Mouse (Mus musculus): ENCODE data around the gene Lingo2. TPM values are rescaled to one million over a fixed set of nuclear protein-coding genes. Genes with fewer than 3 reads are reported as not detected.
A peak's percentile ranks its signal among the peaks of the same experiment; 100 is the strongest.

Lingo2 gene
- total RNA-seq, 2 experiments from 2014 or later, result not detected

- no peak for ATAC-seq (ENCODE audit: poor library complexity, severe bottlenecking)
Measured at GRCm38 (mm10) chr4:36566544-36566943, 385.0 kb downstream of the Lingo2 start.

DNA sequence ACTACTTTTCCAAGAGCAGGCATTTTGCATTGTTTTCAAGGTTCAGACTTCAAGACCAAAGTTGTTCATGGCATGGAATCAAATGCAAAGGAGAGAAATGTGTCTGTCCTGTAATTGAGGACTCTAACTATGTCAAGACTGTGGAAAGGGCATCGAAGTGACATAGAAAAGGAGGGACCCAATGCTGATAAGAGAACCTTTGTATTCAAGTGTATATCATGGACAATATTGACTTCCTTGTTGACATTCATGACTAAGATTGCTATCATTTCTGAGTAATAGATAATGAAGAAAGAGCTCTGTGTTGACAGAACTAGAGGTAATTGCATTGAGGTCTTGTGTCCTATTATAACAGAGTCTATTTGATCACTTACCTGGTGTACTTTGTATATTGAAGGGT, 390.6 kb downstream of the Lingo2 start:
- no peak for ATAC-seq (ENCODE audit: poor library complexity, severe bottlenecking)

DNA sequence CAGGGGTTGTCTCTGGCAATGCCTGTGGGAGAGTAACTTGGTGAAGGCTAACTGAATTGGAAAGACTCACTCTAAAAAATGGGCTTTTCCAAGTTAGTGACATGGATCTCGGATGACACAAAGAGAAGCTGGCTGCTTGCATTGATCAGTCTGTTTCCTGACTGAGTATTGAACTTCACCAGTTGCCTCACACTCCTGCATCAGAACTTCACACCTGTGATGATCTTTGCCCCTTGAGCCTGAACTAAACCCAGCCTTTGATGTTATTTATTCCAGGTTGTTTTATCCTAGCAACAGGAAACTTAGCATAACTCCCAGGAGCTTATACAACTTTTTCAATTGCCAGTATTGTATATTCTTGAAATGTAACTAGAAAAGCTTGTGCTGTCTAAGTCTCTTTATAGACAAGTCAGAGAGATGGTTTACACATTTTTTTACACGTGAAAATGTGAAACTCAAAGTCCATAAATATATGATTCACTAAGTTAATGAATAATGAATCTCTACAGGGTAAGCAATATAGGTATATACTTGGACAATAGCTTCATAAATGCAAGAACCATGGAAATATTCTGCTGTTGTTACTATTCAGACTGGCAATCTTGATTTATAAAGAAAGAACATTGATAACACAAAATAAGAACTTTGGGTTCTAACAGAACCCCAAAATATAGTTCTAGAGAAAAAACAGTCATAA, 410.7 kb downstream of the Lingo2 start:
- ATAC-seq (ENCODE audit: poor library complexity, severe bottlenecking), result no peak

DNA sequence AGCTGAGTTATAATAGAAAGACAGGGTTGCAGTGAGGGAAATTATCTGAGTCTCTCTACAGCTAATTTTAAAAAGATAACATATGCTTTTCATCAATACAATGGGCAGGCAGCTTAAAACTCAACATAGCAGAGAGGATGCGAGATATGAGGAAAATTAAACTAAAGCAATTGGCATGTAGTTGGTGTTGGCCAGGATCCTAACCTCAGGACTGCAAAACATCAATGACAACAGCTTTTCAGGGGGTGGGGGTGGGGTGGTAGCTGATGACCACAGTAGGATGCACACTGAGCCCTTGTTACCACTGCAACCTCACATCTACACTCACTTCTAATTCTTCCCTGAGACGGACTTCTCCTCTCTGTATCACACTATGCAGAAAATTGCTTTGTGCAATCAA, 417.7 kb downstream of the Lingo2 start:
- ATAC-seq (ENCODE audit: poor library complexity, severe bottlenecking), result no peak

GRCm38 (mm10) chr4:36490255-36490654, 461.3 kb downstream of the Lingo2 start:
- ATAC-seq (ENCODE audit: poor library complexity, severe bottlenecking), result no peak

DNA sequence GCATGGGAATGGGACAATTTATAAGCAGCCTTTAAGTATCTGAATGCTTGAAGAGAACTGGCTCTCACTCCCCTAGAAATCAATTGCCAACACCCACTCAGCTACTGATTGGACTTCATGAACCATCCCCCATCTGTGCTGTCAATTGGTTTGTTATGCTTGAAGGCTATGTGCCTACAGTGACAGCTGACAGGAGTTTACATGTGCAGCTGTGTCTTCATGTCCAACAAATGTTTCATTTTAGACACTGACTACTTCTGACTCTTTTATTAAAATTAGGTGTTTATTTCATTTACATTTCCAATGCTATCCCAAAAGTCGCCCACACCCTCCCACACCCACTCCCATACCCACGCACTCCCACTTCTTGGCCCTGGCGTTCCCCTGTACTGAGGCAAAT, 516.3 kb downstream of the Lingo2 start:
- no peak for ATAC-seq (ENCODE audit: poor library complexity, severe bottlenecking)

GRCm38 (mm10) chr4:36426192-36426591, 525.4 kb downstream of the Lingo2 start:
- no peak for ATAC-seq (ENCODE audit: poor library complexity, severe bottlenecking)

DNA sequence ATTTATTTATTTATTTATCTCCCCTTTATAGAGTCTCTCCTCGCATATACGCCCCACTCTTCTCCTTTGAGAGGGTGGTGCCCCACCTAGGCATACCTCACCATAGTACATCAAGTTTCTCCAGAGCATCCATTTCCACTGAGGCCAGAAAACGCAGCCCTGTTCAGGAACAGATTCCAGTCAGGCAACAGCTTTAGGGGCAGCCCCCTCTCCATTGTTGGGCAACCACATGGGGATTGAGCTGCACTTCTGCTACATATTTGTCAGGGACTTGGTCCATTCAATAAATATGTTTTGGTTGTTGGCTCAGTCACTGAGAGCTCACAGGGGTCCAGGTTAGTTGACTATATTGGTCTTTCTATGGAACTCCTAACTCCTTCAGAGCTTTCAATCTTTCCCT, 544.2 kb downstream of the Lingo2 start:
- ATAC-seq (ENCODE audit: poor library complexity, severe bottlenecking), result no peak

DNA sequence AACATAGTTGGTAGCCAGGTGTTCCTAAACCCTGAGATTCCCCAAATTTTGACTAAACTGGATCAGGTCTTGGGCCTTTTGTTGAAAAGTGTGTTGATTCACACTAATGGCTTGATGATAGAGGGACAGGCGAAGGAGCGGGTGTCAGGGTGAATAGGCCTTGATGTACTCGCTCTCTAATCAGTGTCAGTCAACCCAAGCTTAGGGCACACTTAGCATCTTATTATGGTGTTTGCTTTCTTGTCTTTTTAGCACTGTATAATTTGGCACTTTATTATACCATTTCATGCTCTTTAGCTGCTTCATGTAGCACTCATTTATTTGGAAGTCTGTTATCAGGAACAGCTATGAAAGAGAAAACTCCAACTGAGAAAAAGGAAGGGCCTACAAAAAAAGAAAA, 582.6 kb downstream of the Lingo2 start:
- ATAC-seq (ENCODE audit: poor library complexity, severe bottlenecking), result no peak

DNA sequence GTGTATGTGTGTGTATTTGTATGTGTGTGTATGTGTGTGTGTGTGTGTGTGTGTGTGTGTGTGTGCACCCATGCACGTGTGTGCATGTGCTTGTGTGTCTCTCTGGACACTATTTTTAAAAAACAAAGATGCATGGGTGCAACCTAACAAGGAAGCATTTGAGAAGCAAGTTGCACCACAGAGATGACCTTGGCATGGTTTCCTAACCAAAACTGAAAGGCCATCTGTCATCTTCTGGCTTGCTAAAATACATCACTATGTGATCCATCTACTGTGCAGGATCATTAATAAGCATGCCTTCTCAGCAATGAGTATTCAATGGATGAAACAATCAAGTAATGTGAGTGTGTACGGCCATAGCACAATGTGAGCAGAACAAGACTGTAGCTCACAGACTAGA, 597.1 kb downstream of the Lingo2 start:
- no peak for ATAC-seq (ENCODE audit: poor library complexity, severe bottlenecking)

GRCm38 (mm10) chr4:36331741-36332140, 619.8 kb downstream of the Lingo2 start:
- ATAC-seq (ENCODE audit: poor library complexity, severe bottlenecking), result no peak

DNA sequence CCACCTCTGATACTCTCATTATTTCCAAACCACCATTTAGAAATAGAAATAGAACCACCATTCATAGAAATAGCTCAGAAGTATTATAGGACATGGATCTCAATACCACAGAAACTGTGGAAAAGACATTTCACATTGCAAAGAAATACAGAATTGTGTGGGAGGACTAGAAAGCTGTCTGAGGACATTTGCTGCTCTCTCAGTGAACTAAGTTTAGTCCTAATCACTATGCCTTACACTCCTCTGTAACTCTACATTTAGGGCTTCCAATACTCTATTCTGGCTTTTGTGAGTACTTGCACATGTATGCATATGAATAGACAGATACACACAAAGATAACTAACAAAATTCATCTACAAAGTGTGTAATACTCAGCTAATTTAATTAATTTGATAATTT, 625.9 kb downstream of the Lingo2 start:
- no peak for ATAC-seq (ENCODE audit: poor library complexity, severe bottlenecking)

- ATAC-seq (ENCODE audit: poor library complexity, severe bottlenecking), result peak; percentile 84
Measured at GRCm38 (mm10) chr4:36313067-36313466, 638.5 kb downstream of the Lingo2 start.

GRCm38 (mm10) chr4:36311431-36311830, 640.1 kb downstream of the Lingo2 start:
- ATAC-seq (ENCODE audit: poor library complexity, severe bottlenecking), result no peak

DNA sequence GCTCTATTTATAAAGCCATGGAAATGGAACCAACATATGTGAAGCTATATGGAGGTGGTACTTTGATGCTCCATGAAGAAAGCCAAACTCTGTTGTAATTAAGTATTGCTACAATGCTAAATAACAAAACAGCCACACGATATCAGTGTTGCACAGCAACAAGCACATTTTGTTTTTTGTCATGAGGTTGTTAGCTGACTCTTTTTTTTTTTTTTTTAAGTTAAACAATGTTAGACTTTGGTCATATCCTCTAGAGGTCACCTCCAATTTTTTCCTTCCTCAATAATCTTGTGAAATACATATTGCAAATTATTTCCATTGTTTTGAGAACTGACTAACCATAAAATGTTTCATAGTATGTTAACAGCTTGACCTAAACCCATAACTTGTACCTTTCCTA, 646.3 kb downstream of the Lingo2 start:
- ATAC-seq (ENCODE audit: poor library complexity, severe bottlenecking), result peak; percentile 83

DNA sequence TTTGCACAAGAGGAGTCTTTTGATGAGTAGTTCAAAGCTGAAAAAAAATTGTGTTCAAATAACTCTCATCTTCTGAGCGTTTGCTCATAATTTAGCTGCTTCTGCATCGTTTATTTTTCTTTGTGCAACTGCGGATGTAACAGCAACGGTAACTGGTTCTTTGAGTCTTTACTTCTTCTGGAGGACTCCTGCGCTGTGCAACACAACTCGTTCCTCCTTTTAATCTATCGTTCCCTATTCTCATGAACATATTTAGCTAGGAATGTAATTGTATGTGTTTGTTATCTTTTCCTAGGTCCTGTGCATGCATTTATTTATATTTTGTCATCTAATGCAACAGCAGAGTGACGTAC, 661.9 kb downstream of the Lingo2 start:
- peak; percentile 26; the same call in 1 of the 2 replicates for ATAC-seq (ENCODE audit: poor library complexity, severe bottlenecking)

DNA sequence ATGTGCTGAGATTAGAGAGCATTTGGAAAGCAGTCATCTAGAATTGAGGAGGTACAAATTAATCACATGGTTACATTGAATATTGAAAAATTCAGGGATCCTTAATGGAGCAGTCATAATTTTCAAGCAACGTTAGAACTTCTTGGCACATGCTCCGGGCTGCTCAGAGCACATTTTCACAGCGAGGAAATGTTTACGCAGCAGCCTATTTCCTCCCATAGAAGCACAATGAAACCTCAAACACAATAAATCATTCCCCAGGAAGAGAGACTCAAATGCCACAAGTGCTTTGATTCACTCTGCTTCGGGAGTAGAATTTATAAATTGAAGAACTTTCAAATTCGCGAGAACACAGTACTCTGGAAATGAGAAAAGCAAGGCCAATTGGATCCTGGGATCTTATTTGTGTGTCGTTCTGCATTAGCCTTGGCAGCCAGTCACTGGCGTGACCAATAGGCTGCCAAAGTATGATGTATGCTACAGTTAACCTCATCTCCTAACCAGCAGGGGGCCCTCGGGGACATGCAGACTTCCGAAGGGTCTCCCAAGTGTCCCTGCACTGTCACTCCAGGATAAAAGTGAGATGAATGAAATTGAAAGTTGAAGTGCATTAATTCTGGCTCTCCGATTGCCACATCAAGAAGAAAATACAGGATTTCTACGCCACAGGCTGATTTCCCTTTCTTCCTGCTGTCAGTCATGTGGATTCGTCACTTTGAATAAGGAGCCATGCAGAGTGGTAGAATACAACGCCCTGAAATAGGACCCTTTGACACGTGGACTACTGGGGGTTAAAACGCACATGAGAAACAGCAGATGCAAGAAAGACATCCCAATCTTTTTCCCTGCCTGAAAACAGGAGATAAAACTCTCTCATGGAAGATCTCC, 662.5 kb downstream of the Lingo2 start:
- ATAC-seq (ENCODE audit: poor library complexity, severe bottlenecking), result peak; percentile 97

- ATAC-seq (ENCODE audit: poor library complexity, severe bottlenecking), result no peak
Measured at GRCm38 (mm10) chr4:36262436-36263169, 688.9 kb downstream of the Lingo2 start.

DNA sequence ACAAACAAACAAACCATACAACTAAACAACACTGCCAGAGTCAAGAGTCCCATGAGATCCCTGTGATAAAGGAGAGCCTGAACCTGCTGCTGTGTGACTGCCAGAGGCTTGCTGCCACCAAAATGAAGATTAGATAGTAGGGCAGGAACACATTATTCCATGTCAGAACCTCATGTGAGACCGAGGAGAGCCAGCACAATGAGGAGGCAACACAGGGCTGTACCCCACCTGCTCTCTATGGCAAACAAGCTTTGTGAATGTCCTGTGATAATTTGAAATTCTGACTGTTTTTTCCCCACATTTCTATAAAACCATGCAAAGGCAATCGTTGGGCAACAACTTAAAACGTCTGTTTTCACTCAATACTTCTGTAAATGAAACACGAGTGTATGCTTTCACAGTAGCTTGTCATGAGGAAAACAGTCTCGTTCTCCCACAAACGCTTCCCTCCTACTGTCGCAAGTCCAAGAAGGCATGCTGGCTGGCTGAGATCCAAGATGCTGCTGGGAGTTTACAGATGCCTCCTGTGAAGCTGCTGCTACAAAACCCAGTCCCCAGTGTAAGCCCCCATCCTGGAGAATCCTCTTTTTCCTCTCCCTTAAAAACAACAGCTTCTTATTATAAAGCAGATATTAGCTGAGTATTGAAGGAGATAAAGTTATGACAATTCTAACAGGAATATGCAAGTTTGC, 765.2 kb downstream of the Lingo2 start:
- no peak for ATAC-seq (ENCODE audit: poor library complexity, severe bottlenecking)

DNA sequence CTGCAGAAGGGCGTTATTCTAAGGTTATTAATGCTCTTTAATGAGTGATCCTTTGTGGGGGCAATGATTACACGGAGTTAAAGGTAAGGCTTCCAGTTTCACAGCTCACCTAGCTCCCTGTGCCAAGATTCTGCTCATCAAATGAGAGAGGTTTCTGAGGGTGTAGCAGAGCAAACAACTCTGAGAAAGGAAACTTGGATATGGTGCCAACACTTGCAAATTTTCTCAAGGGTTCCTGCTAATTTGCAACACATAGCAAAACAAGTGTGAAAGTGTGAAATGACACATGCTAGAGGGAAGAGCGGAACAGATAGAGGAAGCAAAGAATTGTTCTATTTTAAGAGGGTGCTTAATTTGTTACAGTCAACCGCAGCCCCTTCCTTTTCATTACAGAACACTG, 767.9 kb downstream of the Lingo2 start:
- ATAC-seq (ENCODE audit: poor library complexity, severe bottlenecking), result peak; percentile 79

DNA sequence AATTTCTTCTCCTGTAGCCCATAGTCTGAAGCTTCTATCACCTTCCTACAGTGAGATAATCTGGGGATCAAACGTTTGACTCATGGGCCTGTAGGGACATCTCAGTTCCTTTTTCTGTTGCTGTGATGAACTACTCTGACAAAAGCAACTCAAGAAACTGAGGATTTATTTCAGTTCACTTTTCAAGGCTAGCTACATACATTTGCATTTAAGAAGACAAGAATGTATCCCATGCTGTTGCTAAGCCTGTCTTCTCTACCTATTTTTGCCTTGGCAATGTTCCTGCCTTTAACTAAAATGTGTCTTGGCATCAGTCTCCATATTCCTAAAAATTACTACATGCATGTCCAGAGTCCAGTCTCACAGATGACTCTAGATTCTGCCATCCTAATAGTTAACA, 781.4 kb downstream of the Lingo2 start:
- ATAC-seq (ENCODE audit: poor library complexity, severe bottlenecking), result no peak
